Mouse (Mus musculus) cerebellum, adult 9-11 months (tissue): Measurements from ENCODE around the gene Ldah.
"Not testable (repeated sequence)": the region's sequence is repeated elsewhere in the genome, so short reads cannot be mapped to it uniquely, and the experiment has no call there.

Experiments used
- DNase-seq: peaks from one replicate; pipeline ENCODE4 v3.0.0; 2022

Gene Ldah

GRCm38 (mm10) chr12:8207978-8208403 is at the start of gene Ldah:
Gene Ldah (plus strand): TSS chr12:8208107.
- peak; percentile 92 for DNase-seq

DNA sequence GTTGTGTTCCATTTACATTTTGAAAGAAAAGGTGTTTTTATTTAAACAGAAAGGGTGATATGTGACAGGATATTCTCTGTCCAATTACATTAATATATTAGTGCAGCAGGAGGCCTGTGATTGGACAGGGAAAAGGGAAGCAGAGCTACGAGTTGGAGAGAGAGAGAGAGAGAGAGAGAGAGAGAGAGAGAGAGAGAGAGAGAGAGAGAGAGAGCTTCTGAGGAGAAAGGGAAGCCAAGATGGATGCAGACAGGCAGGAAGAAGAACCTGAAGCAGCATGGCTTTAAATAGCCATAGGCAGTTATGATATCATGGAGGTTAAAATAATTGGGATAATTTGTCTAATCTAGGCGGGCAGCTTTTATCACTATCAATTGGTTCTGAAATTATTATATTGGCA is 40.2 kb upstream of the Ldah start:
- no peak for DNase-seq

- no peak for DNase-seq
Observed at GRCm38 (mm10) chr12:8180921-8181320, 27.0 kb upstream of the Ldah start.

DNA sequence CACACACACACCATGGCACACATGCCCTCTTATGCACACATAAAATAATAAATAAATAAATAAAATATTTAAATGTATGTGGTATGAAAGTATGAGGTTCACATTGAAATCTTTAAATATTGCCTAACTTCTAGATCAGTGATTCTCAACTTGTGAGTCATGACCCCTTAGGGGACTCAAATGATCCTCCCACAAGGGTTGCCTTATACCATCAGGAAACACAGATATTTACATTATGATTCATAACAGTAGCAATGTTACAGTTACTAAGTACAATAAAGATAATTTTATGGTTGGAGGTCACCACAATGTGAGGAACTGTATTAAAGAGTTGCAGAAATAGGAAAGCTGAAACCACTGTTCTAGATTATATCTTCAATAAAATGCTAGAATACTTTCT is 26.2 kb upstream of the Ldah start:
- no peak for DNase-seq

DNA sequence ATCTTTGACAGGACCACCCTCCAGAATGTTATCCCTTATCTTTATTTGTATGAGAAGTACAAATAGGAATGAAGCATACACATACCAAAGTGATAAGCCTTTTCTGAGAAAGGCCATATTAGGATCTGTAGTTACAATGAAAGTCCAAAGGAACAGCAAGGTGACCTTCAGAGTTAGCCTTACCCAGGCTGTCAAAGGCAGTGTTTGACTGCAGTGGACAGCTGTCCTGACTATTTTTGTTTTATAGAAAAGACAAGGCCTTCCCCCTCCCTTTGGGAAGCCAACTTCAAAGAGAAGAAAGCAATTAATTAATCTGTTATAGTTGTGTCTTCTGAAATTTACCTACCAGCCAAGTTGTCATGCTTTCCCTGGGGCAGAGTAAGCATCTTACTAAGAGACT is 23.4 kb upstream of the Ldah start:
- DNase-seq: no peak

DNA sequence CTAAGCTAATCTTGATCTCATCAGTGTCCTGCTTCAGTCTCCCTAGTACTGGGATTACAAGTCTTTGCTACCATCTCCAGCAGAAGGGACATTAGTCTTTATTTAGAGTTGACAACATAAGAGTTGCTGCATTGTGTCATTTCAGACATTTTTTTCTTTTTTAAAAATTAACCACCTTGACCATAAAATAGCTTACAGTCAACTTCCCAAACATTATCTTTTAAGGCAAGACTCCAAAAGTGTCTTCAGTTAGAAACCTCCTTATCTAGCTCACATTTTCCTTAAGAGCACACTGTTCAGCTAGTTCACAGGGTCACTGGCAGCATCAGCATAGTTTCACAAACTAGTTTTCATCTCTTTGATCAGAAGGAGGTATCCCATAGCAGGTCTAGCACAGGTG is 19.7 kb upstream of the Ldah start:
- DNase-seq: no peak

DNA sequence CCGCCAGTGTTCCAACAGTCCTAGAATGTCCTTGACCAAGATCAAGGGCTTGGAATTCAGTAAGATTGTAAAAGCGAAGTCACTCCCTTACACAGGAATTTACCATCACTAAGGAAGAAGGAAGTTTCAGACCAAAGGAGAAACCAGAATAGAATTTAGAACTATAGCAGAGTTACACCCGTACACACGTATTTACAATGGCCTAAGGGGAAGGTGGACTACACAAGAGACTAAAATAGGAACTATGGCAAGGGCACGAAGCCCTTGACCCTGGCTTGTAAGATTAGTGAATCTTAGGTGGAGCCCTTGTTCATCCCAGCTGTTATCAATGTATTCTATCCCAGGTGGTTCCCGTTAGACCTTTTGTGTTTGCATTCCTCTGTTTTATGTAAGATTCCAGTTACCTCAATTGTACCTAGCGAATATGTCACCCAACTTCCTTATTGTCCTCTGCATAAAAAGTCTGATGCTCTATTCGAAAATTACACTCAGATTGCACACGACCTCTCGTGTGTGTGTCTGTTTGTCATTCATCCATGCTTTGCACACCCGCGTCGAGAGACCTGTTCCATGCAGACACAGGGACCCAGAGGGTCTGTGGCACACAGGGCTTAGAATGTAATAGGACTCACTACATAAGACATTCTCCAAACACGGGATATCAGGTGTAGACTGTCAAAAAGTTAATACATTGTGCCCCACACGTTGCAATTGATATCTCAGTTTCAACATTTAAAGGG is 18.9 kb upstream of the Ldah start:
- DNase-seq: not testable (repeated sequence)

GRCm38 (mm10) chr12:8189722-8190121 is 18.2 kb upstream of the Ldah start:
- DNase-seq: no peak

DNA sequence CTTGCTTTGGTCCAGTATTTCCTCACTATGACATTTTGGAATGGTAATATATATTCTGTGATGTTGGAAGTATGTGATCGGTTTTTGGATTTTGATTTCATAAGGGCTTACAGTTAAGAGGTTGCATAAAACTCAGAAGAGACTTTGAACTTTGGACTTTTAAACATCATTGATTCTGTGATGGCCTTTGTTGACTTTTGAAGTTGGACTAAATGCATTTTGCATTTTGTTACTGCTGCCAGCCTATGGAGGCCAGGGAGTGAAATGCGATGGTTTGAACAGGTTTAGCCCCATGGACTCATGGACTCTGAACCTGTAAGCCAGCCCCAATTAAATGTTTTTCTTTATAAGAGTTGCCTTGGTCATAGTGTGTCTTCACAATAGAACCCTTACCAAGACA is 2.2 kb upstream of the Ldah start:
- no peak for DNase-seq

GRCm38 (mm10) chr12:8207578-8207977 is 329 bp upstream of the Ldah start:
- DNase-seq: no peak

DNA sequence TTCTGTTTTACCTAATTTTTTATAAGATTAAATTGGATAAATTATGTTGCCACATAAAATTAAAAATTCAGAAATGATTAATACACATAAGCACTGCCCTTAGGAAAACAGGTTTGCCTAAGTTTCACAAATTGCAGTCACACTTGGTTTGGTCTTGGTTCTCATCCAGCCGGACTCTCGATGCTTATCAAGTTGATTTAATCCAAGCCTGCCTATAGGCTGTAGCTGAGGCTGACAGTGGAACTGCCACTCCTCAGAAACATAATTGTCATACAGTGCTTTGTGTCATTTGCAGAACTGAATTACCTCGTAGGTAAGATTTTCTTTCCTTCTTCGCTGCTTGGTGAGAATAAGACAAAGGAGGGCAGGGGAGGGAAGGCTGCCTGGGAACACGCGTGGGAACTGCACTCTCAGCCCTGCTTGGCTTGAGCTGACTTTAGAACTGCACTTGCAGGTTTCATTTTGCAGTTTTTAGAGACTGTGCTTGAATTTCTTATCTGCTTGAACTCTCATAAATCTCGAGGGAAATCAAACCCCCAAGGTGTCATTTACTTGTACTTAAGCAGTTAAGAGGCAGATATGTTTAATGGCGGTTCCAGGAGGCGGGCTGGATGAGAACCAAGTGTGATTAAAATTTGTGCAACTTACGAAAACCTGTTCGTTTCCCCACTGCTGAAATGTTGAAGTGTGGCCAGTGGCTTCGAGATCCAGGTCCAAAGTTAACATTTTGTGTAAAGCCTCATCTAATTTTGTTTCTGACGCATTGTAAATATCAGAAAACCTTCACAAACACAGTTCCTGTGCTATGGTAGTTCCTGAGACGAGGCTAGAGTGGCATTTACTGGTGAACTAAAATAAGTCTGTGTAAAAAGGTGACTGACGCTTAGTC is 8.7 kb downstream of the Ldah start:
- DNase-seq: no peak

- DNase-seq: no peak
Observed at GRCm38 (mm10) chr12:8223036-8223435, 15.1 kb downstream of the Ldah start.

DNA sequence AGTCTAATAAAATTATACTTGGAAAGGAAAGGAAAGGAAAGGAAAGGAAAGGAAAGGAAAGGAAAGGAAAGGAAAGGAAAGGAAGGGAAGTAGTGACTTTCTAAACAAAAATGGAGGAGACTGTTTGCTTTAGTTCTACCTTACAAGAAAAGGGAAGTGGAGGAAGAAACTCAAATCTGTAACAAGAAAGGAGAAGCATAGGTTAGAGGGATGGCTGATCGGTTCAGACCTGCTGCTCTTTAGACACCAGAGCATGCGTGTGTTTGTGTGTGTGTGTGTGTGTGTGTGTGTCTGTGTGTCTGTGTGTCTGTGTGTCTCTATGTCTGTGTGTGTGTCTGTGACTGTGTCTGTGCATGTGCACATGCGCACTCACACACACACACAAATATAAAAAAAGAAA is 23.2 kb downstream of the Ldah start:
- no peak for DNase-seq

- DNase-seq: peak; percentile 7
Observed at GRCm38 (mm10) chr12:8232679-8233078, 24.8 kb downstream of the Ldah start.

GRCm38 (mm10) chr12:8242181-8242580 is 34.3 kb downstream of the Ldah start:
- DNase-seq: no peak

DNA sequence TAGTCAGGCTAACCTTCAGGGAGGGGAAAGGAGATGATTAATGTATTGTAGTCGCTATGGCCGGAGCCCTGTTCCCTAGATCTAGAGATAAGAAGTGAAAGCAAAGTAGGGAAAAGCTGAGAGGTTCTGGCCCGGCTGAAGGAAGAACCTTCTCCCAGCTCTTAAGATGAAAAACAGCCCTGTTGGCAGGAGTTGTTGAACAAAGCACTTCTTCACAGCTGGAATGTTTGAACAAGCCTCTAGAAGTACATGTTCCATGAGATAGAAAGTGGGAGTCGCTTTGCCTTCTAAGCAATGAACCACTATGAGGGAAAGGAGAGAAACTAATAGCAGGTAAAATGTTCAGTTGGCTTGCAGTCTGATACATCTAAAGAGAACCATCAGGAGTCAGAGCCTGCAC is 36.8 kb downstream of the Ldah start:
- DNase-seq: no peak

DNA sequence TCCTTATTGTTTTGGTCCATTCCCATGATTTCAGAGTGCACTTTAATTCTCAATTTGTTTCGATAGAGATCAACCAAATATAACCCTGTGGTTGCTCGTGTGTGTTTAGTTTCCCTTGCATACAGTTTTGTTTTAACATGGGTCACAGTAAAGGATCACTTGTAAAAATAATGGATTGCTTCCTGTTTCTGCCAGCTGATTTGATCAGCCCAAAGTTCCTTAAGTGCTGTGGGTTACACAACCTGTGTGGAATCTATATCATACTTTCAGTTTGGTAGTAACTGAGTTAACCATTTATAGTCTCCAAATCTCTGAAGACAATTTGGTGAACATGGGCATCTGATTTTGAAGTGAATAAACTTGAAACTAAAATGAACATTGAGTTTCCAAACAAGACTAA is 52.4 kb downstream of the Ldah start:
- no peak for DNase-seq

GRCm38 (mm10) chr12:8266311-8266710 is 58.4 kb downstream of the Ldah start:
- DNase-seq: no peak

GRCm38 (mm10) chr12:8269627-8270026 is 61.7 kb downstream of the Ldah start:
- no peak for DNase-seq

DNA sequence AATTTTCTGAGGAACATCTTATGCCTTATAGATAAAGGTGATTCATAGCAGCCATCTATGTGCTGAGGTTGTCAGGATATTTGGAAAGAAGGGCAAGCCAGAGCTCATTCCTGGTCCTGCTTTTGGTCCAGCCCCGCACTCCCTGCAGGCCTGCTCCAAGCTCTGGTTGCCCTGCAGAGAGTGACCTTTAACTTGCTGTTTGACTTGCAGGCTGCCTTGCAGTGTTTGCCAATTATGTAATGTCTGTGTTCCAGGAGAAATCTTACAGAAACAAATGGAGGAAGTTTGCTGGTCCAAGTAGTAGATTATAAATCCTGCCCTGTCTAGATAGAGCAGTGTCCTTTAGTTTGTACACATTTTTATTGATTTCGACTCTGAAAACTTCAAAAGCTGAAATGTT is 63.5 kb downstream of the Ldah start:
- no peak for DNase-seq

DNA sequence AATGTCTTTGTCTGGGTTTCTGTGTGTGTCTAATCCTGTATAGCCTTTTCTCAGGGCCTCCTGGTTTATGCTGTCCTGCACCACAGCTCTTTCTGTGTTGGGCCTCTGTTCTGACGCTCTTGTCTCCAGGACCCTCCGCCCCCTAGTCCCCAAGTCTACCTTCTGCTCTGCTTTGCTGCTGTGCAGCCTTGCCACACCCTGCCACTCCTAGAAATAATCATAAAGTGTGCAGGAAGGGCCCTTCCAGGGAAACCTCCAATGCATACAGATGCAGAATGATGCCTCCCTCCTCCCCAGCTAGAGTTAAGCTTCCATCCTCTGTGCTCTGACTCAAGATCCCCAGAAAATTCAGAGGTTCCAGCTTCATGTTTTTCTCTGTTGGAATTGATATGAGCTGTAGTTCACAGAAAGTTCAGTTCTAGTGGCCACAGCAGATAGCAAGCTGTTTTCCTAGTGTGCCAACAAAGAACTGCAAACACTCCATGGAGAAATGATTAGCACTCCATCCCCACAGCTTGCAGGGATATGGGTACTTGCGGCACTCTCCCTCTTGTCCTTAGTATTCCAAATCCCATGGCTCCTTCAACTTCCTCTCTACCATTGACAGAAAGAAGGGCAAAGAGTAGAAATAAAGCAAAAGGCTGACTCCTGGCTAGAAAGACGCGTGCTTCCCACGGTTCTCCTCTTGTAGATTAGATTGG is 65.7 kb downstream of the Ldah start:
- DNase-seq: no peak

GRCm38 (mm10) chr12:8275424-8275823 is 67.5 kb downstream of the Ldah start:
- DNase-seq: no peak

GRCm38 (mm10) chr12:8281225-8282017 is 73.5 kb downstream of the Ldah start:
- no peak for DNase-seq
